Mouse (Mus musculus) macrophage (primary cell): ENCODE measurements around the gene Spire2. TPM values are rescaled to one million over a fixed set of nuclear protein-coding genes. Genes with fewer than 3 reads are reported as not detected.
"Not testable (repeated sequence)": the region's sequence is repeated elsewhere in the genome, so short reads cannot be mapped to it uniquely, and the experiment has no call there.

Experiments used
- H3K27ac ChIP-seq: fragments of 350-480 bp; formaldehyde crosslinking; 2 replicates; pipeline ENCODE4 v1.9.0; 2021
- H3K36me3 ChIP-seq: fragments of 350-480 bp; formaldehyde crosslinking; 2 replicates; pipeline ENCODE4 v1.9.0; 2021; ENCODE audit errors: inconsistent target
- H3K4me3 ChIP-seq: fragments of 350-480 bp; formaldehyde crosslinking; 2 replicates; pipeline ENCODE4 v1.9.0; 2021; ENCODE audit errors: inconsistent target
- H3K79me2 ChIP-seq: fragments of 350-480 bp; formaldehyde crosslinking; 2 replicates; pipeline ENCODE4 v1.9.0; 2021; ENCODE audit errors: inconsistent target
- WGBS: methylation state at CpG from one replicate; pipeline ENCODE4 v1.1.7; 2026; ENCODE audit warnings: inconsistent platforms; ENCODE audit not compliant: missing documents; 5-methylcytosine and 5-hydroxymethylcytosine counted together
- polyA plus RNA-seq: library from polyadenylated mRNA; stranded (reverse); fragments of 250-400 nt; gene quantifications from 3 replicates; pipeline ENCODE4 v1.2.4, GENCODE M21; 2018; ENCODE audit warnings: inconsistent platforms
- total RNA-seq, 78 experiments: library from RNA; depleted of rRNA; stranded (reverse); fragments of 250-400 nt; gene quantifications; 1 replicate in 9 of 78; 2 replicates in 24 of 78; 3 replicates in 43 of 78; 4 replicates in 2 of 78; pipeline ENCODE4 v1.2.4; 2018; ENCODE audit warnings: inconsistent platforms in 56 of 78

Spire2 gene
- not detected for total RNA-seq (2018; cell fraction: chromatin; rRNA removed)
- total RNA-seq (2018; cell fraction: cytosol; rRNA removed) = under 1 TPM in 1 of 26 experiments, not detected in 25; 0.07 TPM
- not detected for total RNA-seq (2018; cell fraction: nucleus; rRNA removed)
- polyA plus RNA-seq = not detected in 3 replicates

- H3K36me3 ChIP-seq = no peaks in the 10 kb centered on the region
- H3K79me2 ChIP-seq = no peaks in the 10 kb centered on the region
- no peak within 1 kb of the TSS for H3K4me3 ChIP-seq
- no peak within 1 kb of the TSS for H3K27ac ChIP-seq
- 2% methylated on average over 56 of the region's 85 CpGs for WGBS
These were observed at the start of gene Spire2 for GRCm38 (mm10) chr8:123332262-123333090. Gene Spire2 (plus strand): TSS chr8:123332713.

- H3K36me3 ChIP-seq, H3K4me3 ChIP-seq, H3K27ac ChIP-seq, H3K79me2 ChIP-seq: not testable (repeated sequence)
- WGBS = 44% methylated on average over 4 of the region's 6 CpGs
These were observed 49.5 kb upstream of the Spire2 start for GRCm38 (mm10) chr8:123282994-123283393.

GRCm38 (mm10) chr8:123283991-123284390, 48.5 kb upstream of the Spire2 start:
- Histone ChIP-seq H3K27ac (no peak overlapping the region), H3K79me2 (no peaks in the 10 kb centered on the region), H3K36me3 (no peaks in the 10 kb centered on the region), H3K4me3 (no peak overlapping the region)
- 80% methylated on average over 7 of the region's 7 CpGs for WGBS

GRCm38 (mm10) chr8:123284493-123284892, 48.0 kb upstream of the Spire2 start:
- H3K4me3 ChIP-seq = no peak overlapping the region

GRCm38 (mm10) chr8:123287362-123287761, 45.2 kb upstream of the Spire2 start:
- 89% methylated on average over 17 of the region's 17 CpGs for WGBS
- no peak overlapping the region for H3K4me3 ChIP-seq
- no peaks in the 10 kb centered on the region for H3K36me3 ChIP-seq
- no peak overlapping the region for H3K27ac ChIP-seq
- H3K79me2 ChIP-seq = no peaks in the 10 kb centered on the region

More at GRCm38 (mm10) chr8:123284493-123284892, 48.0 kb upstream of the Spire2 start:
- Histone ChIP-seq H3K27ac (no peak overlapping the region), H3K36me3 (no peaks in the 10 kb centered on the region), H3K79me2 (no peaks in the 10 kb centered on the region)
- whole genome bisulfite sequencing = 96% methylated on average over 5 of the region's 5 CpGs

GRCm38 (mm10) chr8:123290166-123290565, 42.3 kb upstream of the Spire2 start:
- WGBS = 92% methylated on average over 3 of the region's 4 CpGs
- H3K4me3 ChIP-seq = no peak overlapping the region
- H3K27ac ChIP-seq = no peak overlapping the region
- no peaks in the 10 kb centered on the region for H3K36me3 ChIP-seq
- no peaks in the 10 kb centered on the region for H3K79me2 ChIP-seq

GRCm38 (mm10) chr8:123290679-123291078, 41.8 kb upstream of the Spire2 start:
- over 99% methylated on average over 8 of the region's 8 CpGs for WGBS
- Histone ChIP-seq H3K27ac (no peak overlapping the region), H3K36me3 (no peaks in the 10 kb centered on the region), H3K79me2 (no peaks in the 10 kb centered on the region), H3K4me3 (no peak overlapping the region)

GRCm38 (mm10) chr8:123291716-123292115, 40.8 kb upstream of the Spire2 start:
- Histone ChIP-seq H3K79me2 (no peaks in the 10 kb centered on the region), H3K4me3 (no peak overlapping the region), H3K36me3 (no peaks in the 10 kb centered on the region), H3K27ac (no peak overlapping the region)
- WGBS = 93% methylated on average over 8 of the region's 8 CpGs

GRCm38 (mm10) chr8:123292281-123292680, 40.2 kb upstream of the Spire2 start:
- WGBS = 93% methylated on average over 3 of the region's 3 CpGs
- Histone ChIP-seq H3K27ac (no peak overlapping the region), H3K36me3 (no peaks in the 10 kb centered on the region), H3K4me3 (no peak overlapping the region), H3K79me2 (no peaks in the 10 kb centered on the region)

GRCm38 (mm10) chr8:123292785-123293184, 39.7 kb upstream of the Spire2 start:
- no peaks in the 10 kb centered on the region for H3K36me3 ChIP-seq
- no peaks in the 10 kb centered on the region for H3K79me2 ChIP-seq
- 88% methylated on average over 2 of the region's 2 CpGs for WGBS
- H3K27ac ChIP-seq = no peak overlapping the region
- H3K4me3 ChIP-seq = no peak overlapping the region

GRCm38 (mm10) chr8:123298301-123298700, 34.2 kb upstream of the Spire2 start:
- Histone ChIP-seq H3K36me3 (no peaks in the 10 kb centered on the region), H3K4me3 (no peak overlapping the region), H3K27ac (no peak overlapping the region), H3K79me2 (no peaks in the 10 kb centered on the region)
- WGBS = 52% methylated on average over 11 of the region's 11 CpGs

GRCm38 (mm10) chr8:123308738-123309137, 23.8 kb upstream of the Spire2 start:
- H3K36me3 ChIP-seq = no peaks in the 10 kb centered on the region
- 82% methylated on average over 4 of the region's 4 CpGs for WGBS

GRCm38 (mm10) chr8:123317781-123318466, 14.6 kb upstream of the Spire2 start:
- Histone ChIP-seq H3K27ac (no peak overlapping the region), H3K4me3 (peak overlapping the region; percentile 38), H3K79me2 (no peaks in the 10 kb centered on the region), H3K36me3 (no peaks in the 10 kb centered on the region)
- 7% methylated on average over 20 of the region's 21 CpGs for WGBS

More at GRCm38 (mm10) chr8:123308738-123309137, 23.8 kb upstream of the Spire2 start:
- H3K79me2 ChIP-seq = no peaks in the 10 kb centered on the region
- no peak overlapping the region for H3K4me3 ChIP-seq
- H3K27ac ChIP-seq = no peak overlapping the region

GRCm38 (mm10) chr8:123318467-123318911, 14.0 kb upstream of the Spire2 start, which contains the start of gene Fanca:
Gene Fanca (minus strand): TSS chr8:123318576.
- WGBS = 1% methylated on average over 23 of the region's 24 CpGs
- Histone ChIP-seq H3K27ac (no peak within 1 kb of the TSS), H3K4me3 (peak within 1 kb of the TSS; percentile 38), H3K36me3 (no peaks in the 10 kb centered on the region), H3K79me2 (no peaks in the 10 kb centered on the region)
